ENCODE assay signal across 10 mouse cellular contexts in the genomic region with DNA sequence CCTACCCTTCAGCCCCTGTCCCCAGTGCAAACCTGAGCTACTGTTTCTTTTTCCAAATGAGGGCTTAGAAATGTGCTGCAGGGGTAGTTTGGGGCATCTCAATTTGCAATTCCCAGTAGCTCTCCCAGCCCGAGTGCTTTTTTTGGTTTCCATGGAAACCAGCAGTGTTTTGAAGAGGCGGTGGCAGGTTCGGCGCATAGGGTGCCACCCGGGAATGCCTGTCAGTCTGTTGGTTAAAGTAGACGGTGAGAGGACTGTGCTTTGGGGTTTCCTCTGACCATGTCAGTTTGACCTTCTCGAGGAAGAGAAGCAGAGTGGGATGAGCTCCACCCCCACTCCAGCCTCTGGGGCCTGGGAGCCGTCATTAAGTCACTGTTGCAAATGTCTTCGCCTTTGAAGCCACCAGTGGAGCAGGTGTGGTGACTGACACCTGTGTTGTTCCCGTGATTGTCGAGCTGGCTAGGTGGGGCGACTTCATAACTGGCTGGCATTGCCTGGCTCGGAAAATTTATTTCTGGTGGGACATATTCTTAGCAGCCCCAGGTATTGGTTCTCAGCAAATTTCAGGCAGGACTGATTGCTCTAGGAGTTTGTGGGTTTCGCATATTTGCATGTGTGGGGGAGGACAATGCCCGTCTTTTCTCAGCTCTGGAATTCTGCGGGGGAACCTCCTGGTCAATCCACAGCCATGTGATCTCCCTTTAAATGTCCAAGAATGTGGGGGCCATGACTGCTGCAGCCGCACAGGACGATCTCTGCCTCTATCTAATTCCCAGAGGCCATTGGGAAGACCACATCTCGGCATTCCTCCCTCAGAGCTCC. TPM values are rescaled to one million over a fixed set of nuclear protein-coding genes. Genes with fewer than 3 reads are reported as not detected.
DNase-seq lines count a peak whose midpoint lies in the region; ATAC-seq and TF ChIP-seq lines count a peak whose summit lies in the region.
"Had no signal": no experiment of that assay in that cellular context is flagged by ENCODE, and none has a peak within 500 bp of the region (broad histone marks: within the 10 kb centered on the region; RNA-seq: fewer than 3 reads in every experiment).

No protein-coding gene starts in this region.

- ATAC-seq in intestine, embryonic 14.5 days (replicated peaks; ENCODE audit: low FRiP score, low TSS enrichment, low read depth), result no peak; the same call in 1 of the 2 replicates
- no peak for ATAC-seq in intestine, postnatal 0 days
- ATAC-seq in embryonic facial prominence, embryonic 14.5 days (ENCODE audit: low read depth), result peak; percentile 56
- ATAC-seq in kidney, embryonic 16.5 days (ENCODE audit: low FRiP score, low TSS enrichment), result no peak

- H3K9me3 ChIP-seq in intestine, embryonic 14.5 days (ENCODE audit: control insufficient read depth, low read length), result no peaks in the 10 kb centered on the region
- H3K9me3 ChIP-seq in intestine, postnatal 0 days (ENCODE audit: control insufficient read depth), result no peaks in the 10 kb centered on the region
- peaks cover 8% of the 10 kb centered on the region; the same call in 1 of the 2 replicates for H3K9me3 ChIP-seq in embryonic facial prominence, embryonic 14.5 days (ENCODE audit: control insufficient read depth, low read length)
- peaks cover 4% of the 10 kb centered on the region; the same call in 1 of the 2 replicates for H3K9me3 ChIP-seq in kidney, embryonic 16.5 days (ENCODE audit: low read length)

- H3K4me2 ChIP-seq in intestine, embryonic 14.5 days (ENCODE audit: low read length), result peak overlapping the region; percentile 25
- H3K4me2 ChIP-seq in intestine, postnatal 0 days (replicated peaks; ENCODE audit: low read depth), result no peak overlapping the region
- peak overlapping the region; percentile 40 for H3K4me2 ChIP-seq in embryonic facial prominence, embryonic 14.5 days (ENCODE audit: low read depth, low read length)
- H3K4me2 ChIP-seq in kidney, embryonic 16.5 days (replicated peaks; ENCODE audit: low read depth, low read length), result no peak overlapping the region

- H3K4me3 ChIP-seq in intestine, embryonic 14.5 days (ENCODE audit: low read depth, low read length), result no peak overlapping the region
- no peak overlapping the region for H3K4me3 ChIP-seq in intestine, postnatal 0 days (ENCODE audit: low read depth, low read length)
- H3K4me3 ChIP-seq in embryonic facial prominence, embryonic 14.5 days (ENCODE audit: low read depth, low read length), result no peak overlapping the region
- 0 out of 2 replicates have a peak overlapping the region, but pooled peaks have one; percentile 22 for H3K4me3 ChIP-seq in left cerebral cortex, adult 2 months
- no peak overlapping the region for H3K4me3 ChIP-seq in kidney, embryonic 16.5 days (ENCODE audit: low read length)

- TF ChIP-seq CTCF in intestine, postnatal 0 days (IDR thresholded peaks at IDR 0.05; ENCODE audit: low read depth), result no peak
- no peak for TF ChIP-seq CTCF in left cerebral cortex, adult 2 months (IDR thresholded peaks at IDR 0.05)

- intact Hi-C loops in left cerebral cortex, adult 2 months (cut with DNase I), result loop anchor here (1.0 kb wide), 1 partner anchor 184 kb away; no protein-coding TSS in a partner anchor

- no peaks in the 10 kb centered on the region for H3K36me3 ChIP-seq in intestine, embryonic 14.5 days (ENCODE audit: control insufficient read depth, insufficient read depth, low read length)
- H3K36me3 ChIP-seq in intestine, postnatal 0 days (ENCODE audit: control insufficient read depth, insufficient read depth), result no peaks in the 10 kb centered on the region
- H3K36me3 ChIP-seq in embryonic facial prominence, embryonic 14.5 days (ENCODE audit: control insufficient read depth, insufficient read depth, low read length), result no peaks in the 10 kb centered on the region
- no peaks in the 10 kb centered on the region for H3K36me3 ChIP-seq in kidney, embryonic 16.5 days (ENCODE audit: insufficient read depth, low read length)

- H3K27me3 ChIP-seq in intestine, embryonic 14.5 days (replicated peaks; ENCODE audit: control insufficient read depth, insufficient read depth, low read length), result peaks cover 3% of the 10 kb centered on the region; the same call in 1 of the 2 replicates
- H3K27me3 ChIP-seq in intestine, postnatal 0 days (replicated peaks; ENCODE audit: control insufficient read depth, insufficient read depth, low read length), result peaks cover 8% of the 10 kb centered on the region
- 0 out of 2 replicates have a peak, but pooled peaks cover 3% of the 10 kb centered on the region for H3K27me3 ChIP-seq in embryonic facial prominence, embryonic 14.5 days (replicated peaks; ENCODE audit: control insufficient read depth, insufficient read depth, low read length)
- no peaks in the 10 kb centered on the region for H3K27me3 ChIP-seq in kidney, embryonic 16.5 days (ENCODE audit: insufficient read depth, low read length)

- H3K27ac ChIP-seq in intestine, embryonic 14.5 days (ENCODE audit: low read depth), result no peak overlapping the region
- no peak overlapping the region for H3K27ac ChIP-seq in intestine, postnatal 0 days (ENCODE audit: low read depth, low read length)
- no peak overlapping the region for H3K27ac ChIP-seq in embryonic facial prominence, embryonic 14.5 days (replicated peaks; ENCODE audit: low read depth, low read length)
- peak overlapping the region; percentile 70 for H3K27ac ChIP-seq in left cerebral cortex, adult 2 months
- H3K27ac ChIP-seq in kidney, embryonic 16.5 days (ENCODE audit: low read length), result no peak overlapping the region

- H3K4me1 ChIP-seq in intestine, embryonic 14.5 days (replicated peaks; ENCODE audit: control insufficient read depth, insufficient read depth, low read length), result peaks cover 5% of the 10 kb centered on the region
- no peaks in the 10 kb centered on the region for H3K4me1 ChIP-seq in intestine, postnatal 0 days (replicated peaks; ENCODE audit: control insufficient read depth, insufficient read depth, low read length)
- H3K4me1 ChIP-seq in embryonic facial prominence, embryonic 14.5 days (ENCODE audit: control insufficient read depth, insufficient read depth, low read length), result peaks cover 10% of the 10 kb centered on the region
- H3K4me1 ChIP-seq in kidney, embryonic 16.5 days (ENCODE audit: insufficient read depth, low read length), result peaks cover 12% of the 10 kb centered on the region

- no peak overlapping the region for H3K9ac ChIP-seq in intestine, embryonic 14.5 days (ENCODE audit: low read length)
- no peak overlapping the region for H3K9ac ChIP-seq in intestine, postnatal 0 days (ENCODE audit: low read depth, low read length)
- peak overlapping the region; percentile 14; the same call in 1 of the 2 replicates for H3K9ac ChIP-seq in embryonic facial prominence, embryonic 14.5 days (ENCODE audit: low read depth, low read length)
- H3K9ac ChIP-seq in kidney, embryonic 16.5 days (replicated peaks; ENCODE audit: low read length), result no peak overlapping the region

- no peak for DNase-seq in intestine, embryonic 14.5 days (ENCODE audit: low spot score)
- DNase-seq in embryonic facial prominence, embryonic 14.5 days (ENCODE audit: low spot score), result peak; percentile 54
- peak; percentile 52 to 66 for DNase-seq in left cerebral cortex, adult 2 months (ENCODE audit: extremely low spot score in 1 of 2, low spot score in 2 of 2)
- DNase-seq in retina, postnatal 1 day, result peak; percentile 48
- no peak for DNase-seq in B cell, adult 2 months
- no peak for DNase-seq in adrenal gland, postnatal 10 days

- WGBS in intestine, embryonic 14.5 days, result 11% methylated on average over 19 of the region's 19 CpGs
- WGBS in intestine, postnatal 0 days, result 14% methylated on average over 19 of the region's 19 CpGs
- WGBS in embryonic facial prominence, embryonic 14.5 days, result 11% methylated on average over 19 of the region's 19 CpGs
- 6% methylated on average over 19 of the region's 19 CpGs for WGBS in kidney, embryonic 16.5 days

RNA-seq across cellular contexts. Expression of a gene that starts 17.1 kb away (rescaled TPM):
- polyA plus RNA-seq in intestine, embryonic 14.5 days (2014; fragmentation: Nextera tagmentation; extraction: Ambion mirVana), result 5.8 and 9.3 TPM in 2 replicates
- polyA plus RNA-seq in intestine, postnatal 0 days (2015; fragmentation: Nextera tagmentation; extraction: Ambion mirVana), result 3.1 and 4.6 TPM in 2 replicates
- 18.2 and 20.3 TPM in 2 replicates for polyA plus RNA-seq in embryonic facial prominence, embryonic 14.5 days (2014; fragmentation: Nextera tagmentation; extraction: Ambion mirVana)
- 100 to 1,000 TPM; 180 to 183 TPM for total RNA-seq in left cerebral cortex, adult 2 months (2021)
- 3.8 and 4.9 TPM in 2 replicates for polyA plus RNA-seq in kidney, embryonic 16.5 days (2015; fragmentation: Nextera tagmentation; extraction: Ambion mirVana)
- total RNA-seq in adrenal gland, postnatal 10 days (2021), result 1 to 10 TPM; 3.4 to 4.8 TPM
- total RNA-seq: neutrophil, adult 5-6 weeks had no signal

RNA-seq across cellular contexts. Expression of a gene that starts 37.5 kb away (rescaled TPM):
- not detected in 2 replicates for polyA plus RNA-seq in intestine, embryonic 14.5 days (2014; fragmentation: Nextera tagmentation; extraction: Ambion mirVana)
- polyA plus RNA-seq in intestine, postnatal 0 days (2015; fragmentation: Nextera tagmentation; extraction: Ambion mirVana), result not detected in 2 replicates
- not detected in 2 replicates for polyA plus RNA-seq in embryonic facial prominence, embryonic 14.5 days (2014; fragmentation: Nextera tagmentation; extraction: Ambion mirVana)
- not detected for total RNA-seq in left cerebral cortex, adult 2 months (2021)
- not detected in 2 replicates for polyA plus RNA-seq in kidney, embryonic 16.5 days (2015; fragmentation: Nextera tagmentation; extraction: Ambion mirVana)
- total RNA-seq in adrenal gland, postnatal 10 days (2021), result not detected
- total RNA-seq: layer of hippocampus, postnatal 14 days; neutrophil, adult 5-6 weeks had no signal

RNA-seq across cellular contexts. Expression of a gene that starts 55.9 kb away (rescaled TPM):
- polyA plus RNA-seq in intestine, embryonic 14.5 days (2014; fragmentation: Nextera tagmentation; extraction: Ambion mirVana), result 0.11 and 0.54 TPM in 2 replicates
- polyA plus RNA-seq in intestine, postnatal 0 days (2015; fragmentation: Nextera tagmentation; extraction: Ambion mirVana), result 0.12 TPM in 1 of 2 replicates, not detected in the other
- 0.09 and 0.13 TPM in 2 replicates for polyA plus RNA-seq in embryonic facial prominence, embryonic 14.5 days (2014; fragmentation: Nextera tagmentation; extraction: Ambion mirVana)
- not detected for total RNA-seq in left cerebral cortex, adult 2 months (2021)
- 0.20 and 0.30 TPM in 2 replicates for polyA plus RNA-seq in kidney, embryonic 16.5 days (2015; fragmentation: Nextera tagmentation; extraction: Ambion mirVana)
- under 1 TPM; 0.15 to 0.18 TPM for total RNA-seq in adrenal gland, postnatal 10 days (2021)
- total RNA-seq: layer of hippocampus, postnatal 14 days; neutrophil, adult 5-6 weeks had no signal

Comparison
In these comparisons a context has a peak if more than half of its experiments do, and no peak if none do; other contexts are left out.
1. H3K4me2 ChIP-seq: peak in intestine, embryonic 14.5 days (single experiment) and embryonic facial prominence, embryonic 14.5 days (single experiment); none in intestine, postnatal 0 days (single experiment) and kidney, embryonic 16.5 days (single experiment).
2. DNase-seq: peak in embryonic facial prominence, embryonic 14.5 days (single experiment), left cerebral cortex, adult 2 months (2 of 2) and retina, postnatal 1 day (single experiment); none in intestine, embryonic 14.5 days (single experiment), B cell, adult 2 months (0 of 2) and adrenal gland, postnatal 10 days (single experiment).